Mouse (Mus musculus): Measurements from ENCODE around the gene Ntm. TPM values are rescaled to one million over a fixed set of nuclear protein-coding genes. Genes with fewer than 3 reads are reported as not detected.

Gene Ntm
- polyA plus RNA-seq, 1 experiment from 2014 or later, result 248 TPM

DNA sequence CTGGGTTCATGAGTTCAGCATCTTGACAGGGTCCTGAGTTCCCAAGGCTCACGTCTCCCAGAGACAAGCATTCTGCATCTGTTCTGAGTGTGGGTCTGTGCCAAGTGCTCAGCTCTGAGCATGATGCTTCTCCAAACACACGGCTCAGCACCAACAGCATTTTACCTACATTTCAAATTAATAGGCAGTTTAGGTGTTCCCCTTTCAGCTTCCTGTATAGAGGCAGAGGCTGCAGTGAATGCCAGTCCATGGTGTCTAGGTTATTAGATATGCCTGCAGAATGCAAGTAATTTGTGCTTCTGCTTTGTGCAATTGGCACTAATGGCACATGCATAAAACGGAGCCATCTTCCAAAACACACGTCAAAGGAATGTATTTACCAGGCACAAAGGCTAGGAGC lies 757.3 kb downstream of the Ntm start:
- H3K27ac ChIP-seq (replicated peaks), result no peak overlapping the region; the same call in 1 of the 2 replicates
- ATAC-seq (ENCODE audit: low FRiP score), result no peak
- no peak overlapping the region for H3K9ac ChIP-seq (replicated peaks)

DNA sequence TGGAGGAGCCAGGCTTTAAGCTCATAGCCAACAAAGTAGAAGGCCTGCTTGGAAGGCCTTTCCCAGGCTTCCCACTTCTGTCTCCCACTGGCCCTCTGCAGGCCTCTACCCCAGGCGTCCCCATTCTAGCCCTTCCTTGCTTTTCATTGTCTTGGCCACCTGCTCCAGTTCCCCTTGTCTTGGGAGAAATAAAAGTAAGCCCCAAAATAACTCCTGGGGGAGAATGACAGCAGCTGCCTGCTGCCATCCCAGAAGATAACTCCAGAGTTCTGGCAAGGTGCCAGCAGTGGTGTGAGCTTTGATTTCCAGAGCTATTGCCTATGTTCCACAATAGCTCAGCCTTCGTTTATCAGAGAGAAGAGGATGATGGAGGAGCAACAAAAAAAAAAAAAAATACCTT lies 760.7 kb downstream of the Ntm start:
- Histone ChIP-seq H3K4me1 (peaks cover 33% of the 10 kb centered on the region), H3K9ac (replicated peaks) (no peak overlapping the region), H3K36me3 (no peaks in the 10 kb centered on the region), H3K27ac (replicated peaks) (no peak overlapping the region), H3K9me3 (replicated peaks) (no peaks in the 10 kb centered on the region), H3K4me3 (replicated peaks) (no peak overlapping the region), H3K27me3 (replicated peaks) (no peaks in the 10 kb centered on the region), H3K4me2 (no peak overlapping the region)
- no peak for ATAC-seq (ENCODE audit: low FRiP score)
- WGBS, result 19% methylated on average over 2 of the region's 2 CpGs

More for the DNA sequence above, 757.3 kb downstream of the Ntm start:
- Histone ChIP-seq H3K4me2 (no peak overlapping the region), H3K36me3 (no peaks in the 10 kb centered on the region), H3K4me3 (replicated peaks) (no peak overlapping the region), H3K4me1 (peaks cover 41% of the 10 kb centered on the region), H3K27me3 (replicated peaks) (no peaks in the 10 kb centered on the region), H3K9me3 (replicated peaks) (no peaks in the 10 kb centered on the region)
- 38% methylated on average over 4 of the region's 4 CpGs for WGBS

DNA sequence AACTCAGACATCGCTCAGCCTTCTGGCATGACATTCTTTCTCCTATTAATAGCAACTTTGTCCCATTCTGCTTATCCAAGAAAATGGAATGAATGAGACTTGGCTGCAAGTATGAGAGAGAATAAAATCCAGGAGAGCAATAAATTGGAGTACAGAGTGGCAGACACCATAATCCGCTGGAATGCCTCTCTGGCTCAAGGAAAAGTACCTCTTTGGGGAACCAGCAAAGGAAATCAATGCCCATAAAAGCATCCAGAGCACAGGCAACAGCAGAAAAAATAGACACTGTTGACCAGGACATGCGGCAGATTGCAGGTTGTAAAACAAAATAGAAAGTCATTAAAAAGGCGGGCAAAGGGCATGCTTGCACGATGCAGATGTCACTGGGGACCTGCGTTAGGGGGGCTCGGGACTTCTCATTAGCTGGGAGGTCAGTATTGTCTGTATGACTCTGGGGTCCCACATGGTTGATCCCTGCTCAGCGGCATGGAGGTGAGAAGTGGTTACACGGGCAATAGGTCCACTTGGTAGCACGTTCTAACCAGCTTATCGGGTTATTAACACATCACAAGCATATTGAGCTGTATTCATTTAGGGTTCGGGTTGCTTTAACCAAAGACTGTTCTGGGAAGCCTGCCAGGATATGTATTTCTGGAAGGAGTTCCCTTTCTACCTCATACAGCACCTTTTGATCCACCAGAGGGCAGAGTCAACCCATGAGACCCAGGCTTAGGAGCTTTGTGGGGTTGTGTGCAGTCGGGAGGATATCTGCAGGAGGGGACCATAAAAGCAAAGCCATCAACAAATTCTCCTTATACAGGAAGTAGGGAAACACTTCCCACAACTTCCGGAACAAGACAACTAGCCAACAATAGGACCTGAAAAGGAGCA lies 761.5 kb downstream of the Ntm start:
- Histone ChIP-seq H3K27ac (replicated peaks) (peak overlapping the region; percentile 1; the same call in 1 of the 2 replicates), H3K4me3 (replicated peaks) (no peak overlapping the region), H3K9ac (replicated peaks) (no peak overlapping the region), H3K36me3 (no peaks in the 10 kb centered on the region), H3K4me2 (peak overlapping the region; percentile 11; the same call in 1 of the 2 replicates), H3K27me3 (replicated peaks) (no peaks in the 10 kb centered on the region), H3K4me1 (peaks cover 37% of the 10 kb centered on the region), H3K9me3 (replicated peaks) (no peaks in the 10 kb centered on the region)
- peak; percentile 60 for ATAC-seq (ENCODE audit: low FRiP score)
- 29% methylated on average over 14 of the region's 14 CpGs for WGBS

DNA sequence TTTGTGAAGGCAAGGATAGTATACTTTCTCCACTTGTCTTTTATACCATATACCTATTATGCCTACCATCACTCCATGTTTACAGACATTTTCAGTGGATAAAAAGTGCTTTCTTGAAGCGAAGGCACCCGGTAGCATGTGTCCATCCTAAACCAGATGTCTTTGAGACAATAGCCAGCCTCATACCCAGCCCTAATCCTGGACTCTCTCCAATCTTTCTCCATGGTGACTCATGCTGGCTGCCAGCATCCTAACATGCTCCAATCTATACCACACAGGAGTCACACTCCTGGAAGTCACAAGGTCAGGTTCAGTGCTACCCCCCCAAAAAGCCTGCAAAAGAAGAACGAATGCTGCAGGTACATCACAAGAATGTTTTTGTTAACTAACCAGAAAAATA lies 765.9 kb downstream of the Ntm start:
- WGBS, result 64% methylated on average over 3 of the region's 3 CpGs
- ATAC-seq (ENCODE audit: low FRiP score), result no peak
- Histone ChIP-seq H3K36me3 (no peaks in the 10 kb centered on the region), H3K27me3 (replicated peaks) (no peaks in the 10 kb centered on the region), H3K9ac (replicated peaks) (no peak overlapping the region), H3K4me1 (peaks cover 20% of the 10 kb centered on the region), H3K4me2 (no peak overlapping the region), H3K9me3 (replicated peaks) (no peaks in the 10 kb centered on the region), H3K4me3 (replicated peaks) (no peak overlapping the region), H3K27ac (replicated peaks) (no peak overlapping the region)

DNA sequence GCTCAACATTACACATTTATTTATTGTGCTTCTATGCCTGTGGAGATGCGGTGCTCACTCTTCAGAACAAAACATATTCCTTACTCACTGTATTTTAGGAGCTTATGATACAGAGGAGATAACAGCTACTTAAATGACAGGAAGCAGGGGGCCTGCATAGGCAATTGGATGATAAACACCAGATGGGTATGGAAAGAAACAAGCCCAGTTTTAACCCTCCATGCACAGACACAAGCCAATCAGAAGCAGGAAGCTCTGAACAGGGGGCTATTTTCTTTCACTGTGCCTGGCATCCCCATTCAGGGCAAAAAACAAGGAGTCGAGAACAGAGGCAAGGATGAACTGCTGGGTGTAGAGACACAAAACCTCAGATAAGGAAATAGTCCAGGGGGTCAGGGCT lies 768.7 kb downstream of the Ntm start:
- Histone ChIP-seq H3K9me3 (replicated peaks) (no peaks in the 10 kb centered on the region), H3K4me2 (no peak overlapping the region), H3K36me3 (no peaks in the 10 kb centered on the region), H3K27me3 (replicated peaks) (no peaks in the 10 kb centered on the region), H3K4me1 (peaks cover 14% of the 10 kb centered on the region), H3K27ac (replicated peaks) (no peak overlapping the region), H3K9ac (replicated peaks) (no peak overlapping the region), H3K4me3 (replicated peaks) (no peak overlapping the region)
- 65% methylated on average over 2 of the region's 2 CpGs for WGBS
- no peak for ATAC-seq (ENCODE audit: low FRiP score)

DNA sequence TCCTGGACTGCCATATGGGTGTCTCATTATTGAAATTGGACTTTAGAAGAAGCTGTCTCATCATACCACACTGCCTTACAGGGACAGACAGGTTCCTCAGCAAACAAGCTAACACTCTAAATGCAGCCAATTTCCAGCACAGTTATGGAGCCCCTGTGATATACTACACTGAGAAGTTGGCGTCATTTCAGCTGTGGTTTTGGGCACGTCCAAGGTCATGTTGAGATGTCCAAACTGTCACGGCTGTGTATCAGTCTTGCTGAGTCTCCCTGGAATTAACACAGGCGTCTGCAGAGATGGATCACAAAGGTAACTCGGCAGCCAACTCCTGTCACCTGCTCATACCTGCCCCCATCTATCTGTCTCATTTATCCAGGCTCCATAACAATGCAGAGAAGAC lies 779.9 kb downstream of the Ntm start:
- H3K4me1 ChIP-seq, result no peaks in the 10 kb centered on the region
- no peaks in the 10 kb centered on the region for H3K36me3 ChIP-seq
- no peaks in the 10 kb centered on the region for H3K27me3 ChIP-seq (replicated peaks)
- no peak overlapping the region for H3K4me3 ChIP-seq (replicated peaks)
- no peak for ATAC-seq (ENCODE audit: low FRiP score)
- H3K9me3 ChIP-seq (replicated peaks), result no peaks in the 10 kb centered on the region
- H3K4me2 ChIP-seq, result no peak overlapping the region
- 88% methylated on average over 5 of the region's 5 CpGs for WGBS
- H3K9ac ChIP-seq (replicated peaks), result no peak overlapping the region
- H3K27ac ChIP-seq (replicated peaks), result no peak overlapping the region

DNA sequence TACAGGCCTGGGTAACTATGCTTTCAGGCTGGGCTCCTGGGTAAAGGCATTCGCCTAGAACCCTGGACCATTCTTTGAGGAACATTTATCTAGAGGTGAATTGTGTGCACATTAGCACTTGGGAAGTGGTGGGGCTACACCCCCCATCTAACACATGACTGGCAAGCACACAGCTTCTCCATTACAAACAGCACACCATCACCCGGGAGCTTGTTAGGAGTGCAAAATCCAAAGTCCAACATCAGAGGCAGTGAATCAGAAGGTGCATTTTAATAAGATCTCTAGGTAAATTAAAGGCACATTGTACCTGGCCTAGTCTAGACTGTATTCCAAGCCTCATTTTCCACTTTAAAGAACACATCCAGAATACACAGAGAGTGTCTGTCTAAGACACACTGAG lies 781.3 kb downstream of the Ntm start:
- Histone ChIP-seq H3K4me1 (no peaks in the 10 kb centered on the region), H3K9ac (replicated peaks) (no peak overlapping the region), H3K9me3 (replicated peaks) (no peaks in the 10 kb centered on the region), H3K4me3 (replicated peaks) (no peak overlapping the region), H3K27ac (replicated peaks) (no peak overlapping the region), H3K4me2 (no peak overlapping the region), H3K27me3 (replicated peaks) (no peaks in the 10 kb centered on the region), H3K36me3 (no peaks in the 10 kb centered on the region)
- ATAC-seq (ENCODE audit: low FRiP score), result no peak
- WGBS, result 89% methylated on average over 2 of the region's 2 CpGs

DNA sequence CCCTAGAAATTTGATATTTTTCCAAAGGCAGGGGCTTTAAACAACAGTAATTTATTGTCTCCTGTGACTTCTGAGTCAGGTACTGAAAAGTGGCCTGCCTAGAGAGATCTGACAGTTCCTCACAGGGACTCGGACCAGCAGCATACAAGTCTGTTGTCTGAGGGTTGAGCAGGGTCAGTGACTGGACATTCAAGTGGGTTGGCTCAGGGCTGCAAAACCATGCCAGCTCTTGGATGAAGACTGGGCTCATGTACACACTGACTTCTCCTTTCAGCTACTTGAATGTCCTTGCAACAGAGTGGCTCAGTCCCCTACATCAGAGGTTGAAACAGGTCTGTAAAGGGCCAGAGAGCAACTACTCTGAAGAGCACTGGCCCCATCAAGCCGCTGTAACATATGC lies 797.2 kb downstream of the Ntm start:
- Histone ChIP-seq H3K4me2 (no peak overlapping the region), H3K4me3 (replicated peaks) (no peak overlapping the region), H3K27me3 (replicated peaks) (no peaks in the 10 kb centered on the region), H3K27ac (replicated peaks) (no peak overlapping the region), H3K9me3 (replicated peaks) (no peaks in the 10 kb centered on the region), H3K9ac (replicated peaks) (no peak overlapping the region), H3K4me1 (peaks cover 4% of the 10 kb centered on the region), H3K36me3 (no peaks in the 10 kb centered on the region)
- no peak for ATAC-seq (ENCODE audit: low FRiP score)
- WGBS, result 80% methylated on average over 2 of the region's 2 CpGs

DNA sequence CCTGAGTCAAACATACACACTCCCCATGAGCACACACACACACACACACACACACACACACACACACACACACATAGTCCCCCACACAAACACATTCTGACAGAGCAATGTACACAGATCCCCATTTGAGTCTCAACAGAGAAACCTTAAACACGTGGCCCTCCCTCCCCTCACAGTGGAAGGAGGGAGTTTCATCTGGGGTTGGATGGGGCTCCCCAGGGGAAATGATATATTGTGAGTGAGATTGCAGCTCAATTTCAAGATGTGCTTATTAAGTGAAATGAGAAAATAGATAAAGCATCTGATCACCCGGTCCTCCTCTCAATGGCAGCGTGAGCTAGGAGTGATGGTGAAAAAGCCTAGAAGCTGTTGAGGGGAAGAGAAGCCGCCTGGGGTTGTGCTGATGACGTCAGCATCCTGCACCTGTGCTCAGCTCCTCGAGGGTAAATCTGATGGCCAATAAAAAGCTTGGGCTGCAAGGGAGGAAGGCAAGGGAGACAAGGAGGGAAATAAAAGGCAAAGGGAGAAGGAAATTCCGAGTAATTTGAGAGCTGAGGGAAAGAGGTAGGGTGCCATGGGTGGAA lies 801.8 kb downstream of the Ntm start:
- WGBS, result 12% methylated on average over 7 of the region's 7 CpGs
- H3K27me3 ChIP-seq (replicated peaks), result no peaks in the 10 kb centered on the region
- no peak overlapping the region for H3K9ac ChIP-seq (replicated peaks)
- no peaks in the 10 kb centered on the region for H3K9me3 ChIP-seq (replicated peaks)
- no peak overlapping the region for H3K4me2 ChIP-seq
- peak; percentile 47; the same call in 1 of the 2 replicates for ATAC-seq (ENCODE audit: low FRiP score)
- H3K27ac ChIP-seq (replicated peaks), result peak overlapping the region; percentile 54; the same call in 1 of the 2 replicates
- no peak overlapping the region for H3K4me3 ChIP-seq (replicated peaks)
- H3K36me3 ChIP-seq, result no peaks in the 10 kb centered on the region
- H3K4me1 ChIP-seq, result peaks cover 4% of the 10 kb centered on the region

DNA sequence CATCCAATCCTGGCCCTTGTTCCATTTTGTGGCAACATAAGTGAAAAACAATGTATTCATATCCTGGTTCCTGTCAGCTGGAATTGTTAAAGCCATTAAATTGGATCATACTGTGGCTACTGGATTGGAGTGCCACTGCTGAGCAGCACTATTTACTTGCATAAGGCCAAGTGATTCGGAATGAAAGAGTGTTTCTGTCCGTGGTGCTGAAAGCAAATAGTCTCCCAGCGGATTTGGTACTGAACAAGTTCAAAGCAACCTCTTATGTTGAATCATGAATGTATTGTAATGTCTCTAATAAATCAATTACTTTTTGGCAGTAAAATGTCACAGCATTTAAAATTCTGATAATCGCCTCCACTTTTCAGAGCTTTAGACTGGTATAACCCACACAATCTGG lies 817.0 kb downstream of the Ntm start:
- WGBS, result 19% methylated on average over 4 of the region's 4 CpGs
- Histone ChIP-seq H3K9me3 (replicated peaks) (no peaks in the 10 kb centered on the region), H3K4me1 (peaks cover 6% of the 10 kb centered on the region; the same call in 1 of the 2 replicates), H3K9ac (replicated peaks) (no peak overlapping the region), H3K36me3 (no peaks in the 10 kb centered on the region), H3K27ac (replicated peaks) (no peak overlapping the region), H3K4me3 (replicated peaks) (no peak overlapping the region), H3K27me3 (replicated peaks) (no peaks in the 10 kb centered on the region), H3K4me2 (no peak overlapping the region)
- no peak for ATAC-seq (ENCODE audit: low FRiP score)

DNA sequence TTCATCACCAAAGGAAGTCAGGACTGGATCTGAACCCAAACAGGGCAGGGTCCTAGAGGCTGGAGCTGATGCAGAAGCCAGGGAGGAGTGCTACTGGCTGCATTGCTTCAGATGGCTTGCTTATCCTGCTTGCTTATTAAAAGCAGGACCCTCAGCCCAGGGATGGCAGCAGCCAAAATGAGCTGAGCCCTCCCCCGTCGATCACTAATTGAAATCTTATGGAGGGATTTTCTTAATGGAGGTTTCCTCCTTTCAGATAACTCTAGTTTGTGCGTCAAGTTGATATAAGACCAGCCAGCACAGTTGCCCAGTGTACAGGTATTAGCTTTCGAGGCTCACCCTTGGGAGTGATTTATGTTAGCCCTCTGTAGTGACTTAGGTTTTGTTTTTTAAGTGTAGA lies 826.9 kb downstream of the Ntm start:
- Histone ChIP-seq H3K27ac (replicated peaks) (no peak overlapping the region), H3K36me3 (no peaks in the 10 kb centered on the region), H3K9me3 (replicated peaks) (no peaks in the 10 kb centered on the region), H3K4me1 (peaks cover 3% of the 10 kb centered on the region; the same call in 1 of the 2 replicates), H3K27me3 (replicated peaks) (no peaks in the 10 kb centered on the region), H3K4me3 (replicated peaks) (no peak overlapping the region), H3K4me2 (no peak overlapping the region), H3K9ac (replicated peaks) (no peak overlapping the region)
- 75% methylated on average over 4 of the region's 4 CpGs for WGBS
- no peak for ATAC-seq (ENCODE audit: low FRiP score)

DNA sequence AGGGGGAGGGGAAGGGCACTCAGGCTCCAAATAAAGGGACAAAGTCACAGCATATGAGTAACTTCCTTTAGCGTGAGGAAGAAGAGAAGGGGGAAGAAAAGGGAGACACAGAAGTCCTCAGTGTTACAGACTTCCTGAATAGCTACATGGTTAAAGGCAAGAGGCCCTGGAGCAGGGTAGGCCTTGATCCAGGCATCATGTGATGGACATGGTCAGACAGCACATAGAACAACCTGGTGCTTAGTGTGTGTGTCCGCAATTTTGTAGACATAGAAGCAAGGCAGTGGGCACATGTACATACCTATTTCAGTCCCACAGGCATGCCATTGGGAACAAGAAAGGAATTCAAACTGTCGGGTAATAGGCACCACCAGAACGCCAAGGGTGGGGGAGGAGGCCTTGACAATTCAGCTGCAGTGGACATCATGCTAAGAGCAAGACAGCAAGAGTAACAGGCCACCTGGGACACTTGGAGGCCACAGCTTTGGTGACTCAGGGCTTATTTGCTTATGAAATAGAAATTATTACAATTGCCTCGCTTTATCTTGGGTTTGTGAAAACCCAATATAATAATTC lies 832.1 kb downstream of the Ntm start:
- WGBS, result 66% methylated on average over 5 of the region's 5 CpGs
- no peak for ATAC-seq (ENCODE audit: low FRiP score)
- Histone ChIP-seq H3K4me2 (no peak overlapping the region), H3K4me3 (replicated peaks) (no peak overlapping the region), H3K9me3 (replicated peaks) (no peaks in the 10 kb centered on the region), H3K4me1 (peaks cover 22% of the 10 kb centered on the region), H3K9ac (replicated peaks) (no peak overlapping the region), H3K36me3 (no peaks in the 10 kb centered on the region), H3K27me3 (replicated peaks) (no peaks in the 10 kb centered on the region), H3K27ac (replicated peaks) (0 out of 2 replicates have a peak overlapping the region, but pooled peaks have one; percentile 41)

All from neural tube, embryonic 15.5 days (tissue).